Mouse (Mus musculus): ENCODE data around the gene Narfl. TPM values are rescaled to one million over a fixed set of nuclear protein-coding genes. Genes with fewer than 3 reads are reported as not detected.
"Not testable (repeated sequence)": the region's sequence is repeated elsewhere in the genome, so short reads cannot be mapped to it uniquely, and the experiment has no call there.

Gene Narfl
- 36.9 and 40.9 TPM in 2 replicates for polyA plus RNA-seq (2012; ENCODE audit: insufficient read depth, insufficient read length, missing spikeins)

- Histone ChIP-seq H3K4me3 (ENCODE audit: insufficient read depth, low read length) (peak within 1 kb of the TSS; percentile 69), H3K27ac (ENCODE audit: insufficient read depth, low read depth, low read length) (no peak within 1 kb of the TSS), H3K4me1 (ENCODE audit: control insufficient read depth, insufficient read depth, low read length) (peaks cover 2% of the 10 kb centered on the region; the same call in 1 of the 2 replicates)
- no peak for TF ChIP-seq POLR2A (IDR thresholded peaks at IDR 0.05; ENCODE audit: borderline replicate concordance, low read depth, low read length)
- TF ChIP-seq CTCF (IDR thresholded peaks at IDR 0.05; ENCODE audit: low read depth, low read length), result peak; percentile 79
Measured at GRCm38 (mm10) chr17:25773549-25774120, at the start of gene Narfl. Gene Narfl, plus strand, starts transcription at chr17:25773776.

GRCm38 (mm10) chr17:25723919-25724318 lies 49.7 kb upstream of the Narfl start:
- Histone ChIP-seq H3K4me1 (ENCODE audit: control insufficient read depth, insufficient read depth, low read length) (peaks cover 4% of the 10 kb centered on the region; the same call in 1 of the 2 replicates), H3K4me3 (ENCODE audit: insufficient read depth, low read length) (no peak overlapping the region), H3K27ac (ENCODE audit: insufficient read depth, low read depth, low read length) (no peak overlapping the region)
- TF ChIP-seq POLR2A (IDR thresholded peaks at IDR 0.05; ENCODE audit: borderline replicate concordance, low read depth, low read length), result no peak
- TF ChIP-seq CTCF (IDR thresholded peaks at IDR 0.05; ENCODE audit: low read depth, low read length), result no peak

- Histone ChIP-seq H3K27ac (ENCODE audit: insufficient read depth, low read depth, low read length) (no peak overlapping the region), H3K4me1 (ENCODE audit: control insufficient read depth, insufficient read depth, low read length) (peaks cover 4% of the 10 kb centered on the region; the same call in 1 of the 2 replicates), H3K4me3 (ENCODE audit: insufficient read depth, low read length) (no peak overlapping the region)
- no peak for TF ChIP-seq CTCF (IDR thresholded peaks at IDR 0.05; ENCODE audit: low read depth, low read length)
- no peak for TF ChIP-seq POLR2A (IDR thresholded peaks at IDR 0.05; ENCODE audit: borderline replicate concordance, low read depth, low read length)
Measured at GRCm38 (mm10) chr17:25725264-25725663, 48.3 kb upstream of the Narfl start.

GRCm38 (mm10) chr17:25727265-25728008 lies 46.1 kb upstream of the Narfl start, which contains the start of the genes Chtf18 and Rpusd1:
Gene Chtf18, minus strand, starts transcription at chr17:25727419.
Gene Rpusd1, plus strand, starts transcription at chr17:25727670.
- no peak within 1 kb of the TSS for H3K27ac ChIP-seq (ENCODE audit: insufficient read depth, low read depth, low read length)

GRCm38 (mm10) chr17:25728009-25728270 lies 45.6 kb upstream of the Narfl start:
- H3K4me1 ChIP-seq (ENCODE audit: control insufficient read depth, insufficient read depth, low read length), result peaks cover 4% of the 10 kb centered on the region; the same call in 1 of the 2 replicates
- peak overlapping the region; percentile 76 for H3K4me3 ChIP-seq (ENCODE audit: insufficient read depth, low read length)
- no peak for TF ChIP-seq POLR2A (IDR thresholded peaks at IDR 0.05; ENCODE audit: borderline replicate concordance, low read depth, low read length)
- TF ChIP-seq CTCF (IDR thresholded peaks at IDR 0.05; ENCODE audit: low read depth, low read length), result no peak
- no peak overlapping the region for H3K27ac ChIP-seq (ENCODE audit: insufficient read depth, low read depth, low read length)

More at GRCm38 (mm10) chr17:25727265-25728008, 46.1 kb upstream of the Narfl start, which contains the start of the genes Chtf18 and Rpusd1:
- TF ChIP-seq CTCF (IDR thresholded peaks at IDR 0.05; ENCODE audit: low read depth, low read length), result no peak
- TF ChIP-seq POLR2A (IDR thresholded peaks at IDR 0.05; ENCODE audit: borderline replicate concordance, low read depth, low read length), result no peak
- Histone ChIP-seq H3K4me3 (ENCODE audit: insufficient read depth, low read length) (peak within 1 kb of the TSS; percentile 96), H3K4me1 (ENCODE audit: control insufficient read depth, insufficient read depth, low read length) (peaks cover 4% of the 10 kb centered on the region; the same call in 1 of the 2 replicates)

GRCm38 (mm10) chr17:25732082-25732481 lies 41.5 kb upstream of the Narfl start:
- Histone ChIP-seq H3K27ac (ENCODE audit: insufficient read depth, low read depth, low read length) (no peak overlapping the region), H3K4me1 (ENCODE audit: control insufficient read depth, insufficient read depth, low read length) (peaks cover 4% of the 10 kb centered on the region; the same call in 1 of the 2 replicates), H3K4me3 (ENCODE audit: insufficient read depth, low read length) (no peak overlapping the region)
- TF ChIP-seq CTCF (IDR thresholded peaks at IDR 0.05; ENCODE audit: low read depth, low read length) (peak; percentile 65), POLR2A (IDR thresholded peaks at IDR 0.05; ENCODE audit: borderline replicate concordance, low read depth, low read length) (no peak)

- Histone ChIP-seq H3K4me3 (ENCODE audit: insufficient read depth, low read length) (no peak overlapping the region), H3K27ac (ENCODE audit: insufficient read depth, low read depth, low read length) (no peak overlapping the region), H3K4me1 (ENCODE audit: control insufficient read depth, insufficient read depth, low read length) (no peaks in the 10 kb centered on the region)
- TF ChIP-seq CTCF (IDR thresholded peaks at IDR 0.05; ENCODE audit: low read depth, low read length), result no peak
- no peak for TF ChIP-seq POLR2A (IDR thresholded peaks at IDR 0.05; ENCODE audit: borderline replicate concordance, low read depth, low read length)
Measured at GRCm38 (mm10) chr17:25735246-25735645, 38.3 kb upstream of the Narfl start.

GRCm38 (mm10) chr17:25735745-25736144 lies 37.8 kb upstream of the Narfl start, which contains the start of gene Mslnl:
Gene Mslnl, plus strand, starts transcription at chr17:25736042.
- H3K4me1 ChIP-seq (ENCODE audit: control insufficient read depth, insufficient read depth, low read length), result no peaks in the 10 kb centered on the region
- no peak within 1 kb of the TSS for H3K27ac ChIP-seq (ENCODE audit: insufficient read depth, low read depth, low read length)
- H3K4me3 ChIP-seq (ENCODE audit: insufficient read depth, low read length), result no peak within 1 kb of the TSS
- TF ChIP-seq CTCF (IDR thresholded peaks at IDR 0.05; ENCODE audit: low read depth, low read length) (no peak), POLR2A (IDR thresholded peaks at IDR 0.05; ENCODE audit: borderline replicate concordance, low read depth, low read length) (no peak)

- Histone ChIP-seq H3K4me1 (ENCODE audit: control insufficient read depth, insufficient read depth, low read length) (no peaks in the 10 kb centered on the region), H3K4me3 (ENCODE audit: insufficient read depth, low read length) (no peak overlapping the region), H3K27ac (ENCODE audit: insufficient read depth, low read depth, low read length) (no peak overlapping the region)
- TF ChIP-seq CTCF (IDR thresholded peaks at IDR 0.05; ENCODE audit: low read depth, low read length), result no peak
- TF ChIP-seq POLR2A (IDR thresholded peaks at IDR 0.05; ENCODE audit: borderline replicate concordance, low read depth, low read length), result no peak
Measured at GRCm38 (mm10) chr17:25738861-25739260, 34.7 kb upstream of the Narfl start.

- not testable (repeated sequence) for H3K27ac ChIP-seq (ENCODE audit: insufficient read depth, low read depth, low read length); H3K4me1 ChIP-seq (ENCODE audit: control insufficient read depth, insufficient read depth, low read length); H3K4me3 ChIP-seq (ENCODE audit: insufficient read depth, low read length)
Measured at GRCm38 (mm10) chr17:25741471-25741870, 32.1 kb upstream of the Narfl start.
